1 mouse cellular context compared by ENCODE assay signal in the genomic region with DNA sequence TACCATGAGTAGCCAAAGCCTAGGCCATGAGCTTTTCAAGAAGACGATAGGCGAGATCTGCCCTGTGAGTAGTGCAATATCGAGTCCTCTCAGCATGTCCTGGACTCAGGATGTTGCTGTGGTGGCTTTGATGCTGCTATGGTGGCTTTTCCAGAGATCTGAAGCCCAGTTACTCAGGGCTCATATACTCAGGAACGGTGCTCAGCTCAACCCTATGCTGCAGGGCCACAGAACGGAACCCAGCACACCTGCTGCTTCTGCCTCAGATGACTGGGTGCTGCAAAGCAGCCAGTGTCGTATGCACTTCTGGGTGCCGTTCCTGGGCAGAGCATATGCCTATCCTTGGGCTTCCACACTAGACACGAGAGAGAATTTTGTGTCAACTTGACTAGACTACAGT.
TF ChIP-seq lines count a peak whose summit lies in the region.

No protein-coding gene starts in this region.

TF ChIP-seq in CH12.LX, 34 proteins besides CTCF, POLR2A, EP300 and RAD21 (continued from another document):
- TF ChIP-seq POLR2AphosphoS2 (IDR thresholded peaks at IDR 0.05; ENCODE audit: low read depth, low read length) (no peak), GABPA (IDR thresholded peaks at IDR 0.05; ENCODE audit: insufficient replicate concordance, low read depth, low read length) (no peak)
